Mouse (Mus musculus) brain, embryonic 14.5 days (tissue): ENCODE measurements around the gene Sec63.

Source experiments
- CTCF ChIP-seq: fragments of 200-500 bp; IDR thresholded peaks from 2 replicates; pipeline ENCODE4 v1.5.1; 2012; ENCODE audit warnings: inconsistent platforms, mild to moderate bottlenecking, moderate library complexity, borderline replicate concordance; ENCODE audit not compliant: insufficient read depth, insufficient read length; ENCODE audit errors: extremely low read depth
- POLR2A ChIP-seq: fragments of 200-500 bp; IDR thresholded peaks from 2 replicates; pipeline ENCODE4 v1.6.1; 2012; ENCODE audit warnings: mild to moderate bottlenecking, inconsistent platforms, borderline replicate concordance; ENCODE audit not compliant: poor library complexity, insufficient read depth, insufficient read length, severe bottlenecking; ENCODE audit errors: extremely low read depth

DNA sequence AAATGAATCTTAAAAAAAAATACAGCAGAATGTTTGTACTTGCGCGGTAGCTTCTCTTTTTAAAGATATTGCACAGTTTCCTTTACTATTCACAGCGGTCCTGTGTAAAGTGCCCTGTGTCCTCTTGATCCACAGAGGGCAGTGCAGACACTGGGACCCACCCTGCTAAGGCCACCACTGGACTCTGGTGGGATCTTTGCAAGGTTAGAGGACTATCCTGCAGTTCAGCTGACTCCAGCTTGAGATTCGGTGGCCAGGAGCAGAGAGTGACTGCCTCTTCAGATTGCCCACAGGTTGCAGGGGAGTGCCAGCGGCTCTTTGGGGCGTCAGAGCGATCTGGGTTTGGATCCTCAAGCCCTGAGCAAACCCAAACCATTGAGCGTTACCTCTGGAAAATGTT is 967 bp upstream of the Sec63 start:
- TF ChIP-seq POLR2A, result no peak
- no peak for TF ChIP-seq CTCF
